Mouse (Mus musculus) spleen, postnatal 10 days (tissue): ENCODE data around the gene Cyth3.

ENCODE experiments used
- DNase-seq, 2 experiments: peaks; one replicate each; pipeline ENCODE4 v3.0.0; 2021 to 2022; ENCODE audit warnings: low spot score in 2 of 2

The Cyth3 gene

GRCm38 (mm10) chr5:143706030-143706821, 84.0 kb downstream of the Cyth3 start:
- no peak for DNase-seq

DNA sequence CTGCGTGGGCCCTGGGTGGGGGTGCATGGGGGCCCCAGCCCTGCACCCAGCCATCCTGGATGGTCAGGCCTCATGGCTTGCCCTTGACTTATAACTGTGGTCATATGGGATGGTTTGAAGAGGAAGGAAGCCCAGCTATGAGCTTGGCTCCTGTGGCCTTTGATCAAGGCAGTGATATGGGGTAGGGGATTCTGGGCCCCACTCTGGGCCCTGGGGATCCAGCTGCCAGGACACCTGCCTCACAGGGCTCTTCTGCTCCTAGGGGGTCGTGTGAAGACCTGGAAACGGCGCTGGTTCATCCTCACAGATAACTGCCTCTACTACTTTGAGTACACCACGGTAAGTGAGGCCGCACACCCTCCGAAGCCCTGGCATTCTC, 84.6 kb downstream of the Cyth3 start:
- DNase-seq = no peak

GRCm38 (mm10) chr5:143711326-143711725, 89.1 kb downstream of the Cyth3 start:
- DNase-seq = peak; percentile 64 to 79

DNA sequence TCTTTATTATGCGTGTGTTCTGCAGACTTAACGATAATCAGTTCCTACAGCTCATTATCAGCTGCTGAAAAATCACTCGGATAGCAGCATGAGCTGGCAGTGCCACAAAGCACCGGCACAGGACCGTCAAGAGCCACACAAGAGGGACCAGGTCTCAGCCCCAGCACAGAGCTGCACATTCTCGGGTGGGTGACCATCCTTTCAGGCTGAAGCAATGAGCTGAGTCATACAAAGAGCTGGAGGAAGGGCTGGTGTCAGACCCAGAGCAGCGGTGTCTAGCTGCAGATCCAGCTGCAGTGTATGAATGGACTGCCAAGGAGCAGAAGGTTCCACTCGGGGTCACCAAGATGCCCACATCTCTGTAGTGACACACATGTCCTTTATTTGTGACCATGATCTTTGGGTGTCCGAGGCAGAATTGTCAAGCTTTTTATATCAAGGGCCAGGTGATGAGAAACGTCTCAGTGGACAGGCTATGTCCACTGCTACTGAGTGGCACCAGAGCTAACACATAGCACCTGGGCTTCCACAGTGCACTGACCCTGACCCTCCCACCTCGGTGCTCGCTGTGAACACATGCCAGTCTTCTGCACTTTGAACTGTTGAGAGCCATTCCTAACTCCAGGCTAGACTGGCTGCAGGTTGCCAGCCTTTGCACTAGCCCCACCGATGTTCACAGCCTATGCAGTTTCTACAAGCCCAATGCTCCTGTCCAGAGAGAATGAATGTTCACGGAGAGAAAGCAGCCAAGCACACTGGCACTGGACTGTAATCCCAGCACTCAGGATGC, 90.0 kb downstream of the Cyth3 start:
- no peak for DNase-seq

DNA sequence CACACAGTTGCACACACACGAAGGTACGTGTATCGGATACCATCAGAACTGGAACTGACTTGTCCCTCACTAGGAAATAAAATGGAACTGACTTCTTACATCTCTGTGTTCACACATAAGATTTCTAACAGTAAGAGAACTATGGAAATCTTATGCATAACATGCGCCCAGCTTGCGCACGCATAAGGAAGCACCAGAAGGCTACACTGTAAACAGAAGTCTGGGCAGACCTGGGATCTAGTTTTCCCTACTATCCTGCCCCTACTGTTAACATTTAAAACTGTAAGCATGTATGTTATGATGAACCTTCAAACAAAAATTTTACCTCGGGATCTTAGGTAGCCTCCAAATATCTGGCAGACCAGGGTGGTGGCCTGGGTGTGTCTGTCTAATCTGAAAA, 99.7 kb downstream of the Cyth3 start:
- no peak for DNase-seq

DNA sequence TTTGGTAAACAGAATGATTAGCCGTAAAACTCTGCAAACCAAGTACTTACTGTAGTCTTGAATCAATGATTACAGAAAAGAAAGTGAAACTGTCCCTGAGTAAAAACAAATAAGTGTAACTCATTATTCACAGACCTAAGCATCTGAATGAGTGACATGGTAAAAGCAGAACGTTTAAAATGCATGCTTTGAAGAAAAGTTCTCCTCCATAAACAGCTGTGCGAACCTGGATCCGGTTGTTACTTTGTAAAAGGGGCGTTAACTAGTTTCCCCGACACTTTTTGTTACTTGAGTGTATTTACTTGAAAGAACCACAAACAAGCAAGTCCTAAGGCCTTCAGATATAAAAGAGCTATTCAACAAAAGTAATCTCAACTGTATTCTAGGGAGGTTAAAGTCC, 108.7 kb downstream of the Cyth3 start:
- no peak for DNase-seq

GRCm38 (mm10) chr5:143731483-143732112, 109.4 kb downstream of the Cyth3 start:
- DNase-seq = peak; percentile 52 to 54

- DNase-seq = peak; percentile 90 to 93
Measured at GRCm38 (mm10) chr5:143732180-143732891, 110.1 kb downstream of the Cyth3 start, which contains the start of gene Usp42. TSS of gene Usp42 (minus strand) at chr5:143732280.

DNA sequence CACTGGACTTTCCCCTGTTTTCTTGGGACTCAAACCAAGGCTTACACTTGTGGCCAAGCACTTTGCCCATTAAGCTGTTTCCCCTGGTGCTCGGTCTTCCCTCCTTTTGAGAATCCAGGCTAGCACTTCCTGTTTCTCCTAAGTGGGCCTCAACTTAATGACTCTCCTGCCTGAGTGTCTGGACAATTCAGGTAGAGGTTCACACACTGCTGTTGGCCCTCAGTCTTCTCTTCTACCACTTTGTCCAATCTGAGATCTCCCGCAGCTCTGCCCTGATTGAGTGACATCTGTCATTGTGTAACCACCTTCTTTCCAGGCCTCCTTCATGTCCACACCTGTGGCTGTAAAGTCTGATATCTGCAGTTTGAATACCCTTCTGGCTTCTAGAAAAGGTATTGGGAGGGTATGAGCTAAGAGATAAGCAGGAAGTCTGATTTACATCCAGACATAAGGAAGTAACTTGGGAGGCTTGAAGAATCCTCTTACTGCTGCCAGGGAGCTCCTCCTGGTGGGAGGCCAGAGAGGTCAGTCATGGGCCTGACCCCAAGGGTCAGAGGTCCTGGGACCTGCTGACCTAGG, 127.5 kb downstream of the Cyth3 start:
- no peak for DNase-seq

GRCm38 (mm10) chr5:143755529-143756141, 133.4 kb downstream of the Cyth3 start:
- DNase-seq = no peak

GRCm38 (mm10) chr5:143757755-143758443, 135.7 kb downstream of the Cyth3 start:
- DNase-seq = peak; percentile 50 to 82

GRCm38 (mm10) chr5:143759554-143759953, 137.3 kb downstream of the Cyth3 start:
- no peak for DNase-seq
